Mouse (Mus musculus) ovary, postnatal 14 days (tissue): ENCODE data around the gene Cuedc1.

ENCODE experiments used
- DNase-seq: peaks from one replicate; pipeline ENCODE4 v3.0.0; 2022; ENCODE audit warnings: low spot score

Cuedc1 gene

GRCm38 (mm10) chr11:88240736-88241353 lies 143.0 kb downstream of the Cuedc1 start:
- no peak for DNase-seq

GRCm38 (mm10) chr11:88241468-88242301 lies 143.8 kb downstream of the Cuedc1 start:
- no peak for DNase-seq
